Mouse (Mus musculus) right cerebral cortex, postnatal 25 days (tissue): Measurements from ENCODE around the gene Mcemp1.
A peak's percentile ranks its signal among the peaks of the same experiment; 100 is the strongest.

ENCODE experiments used
- DNase-seq: peaks from one replicate; pipeline ENCODE4 v3.0.0; 2022

Mcemp1 gene

DNA sequence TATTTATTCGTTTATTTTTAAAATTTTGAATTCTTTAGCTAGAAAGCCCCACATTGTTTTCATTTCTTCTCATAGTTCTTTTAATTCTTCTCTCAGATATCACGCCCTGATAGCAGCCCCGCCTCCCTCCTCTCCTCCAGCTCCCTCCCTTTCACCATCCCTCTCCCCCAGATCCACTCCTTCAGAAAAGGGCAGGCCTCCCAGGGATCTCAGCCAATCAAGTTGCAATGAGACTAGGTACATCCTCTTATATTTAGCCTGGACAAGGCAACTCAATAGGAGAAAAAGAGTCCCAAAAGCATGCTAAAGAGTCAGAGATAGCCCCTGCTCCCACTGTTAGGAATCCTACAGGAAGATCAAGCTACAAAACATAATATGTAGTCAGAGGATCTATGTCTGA is 9.1 kb downstream of the Mcemp1 start:
- DNase-seq = no peak

DNA sequence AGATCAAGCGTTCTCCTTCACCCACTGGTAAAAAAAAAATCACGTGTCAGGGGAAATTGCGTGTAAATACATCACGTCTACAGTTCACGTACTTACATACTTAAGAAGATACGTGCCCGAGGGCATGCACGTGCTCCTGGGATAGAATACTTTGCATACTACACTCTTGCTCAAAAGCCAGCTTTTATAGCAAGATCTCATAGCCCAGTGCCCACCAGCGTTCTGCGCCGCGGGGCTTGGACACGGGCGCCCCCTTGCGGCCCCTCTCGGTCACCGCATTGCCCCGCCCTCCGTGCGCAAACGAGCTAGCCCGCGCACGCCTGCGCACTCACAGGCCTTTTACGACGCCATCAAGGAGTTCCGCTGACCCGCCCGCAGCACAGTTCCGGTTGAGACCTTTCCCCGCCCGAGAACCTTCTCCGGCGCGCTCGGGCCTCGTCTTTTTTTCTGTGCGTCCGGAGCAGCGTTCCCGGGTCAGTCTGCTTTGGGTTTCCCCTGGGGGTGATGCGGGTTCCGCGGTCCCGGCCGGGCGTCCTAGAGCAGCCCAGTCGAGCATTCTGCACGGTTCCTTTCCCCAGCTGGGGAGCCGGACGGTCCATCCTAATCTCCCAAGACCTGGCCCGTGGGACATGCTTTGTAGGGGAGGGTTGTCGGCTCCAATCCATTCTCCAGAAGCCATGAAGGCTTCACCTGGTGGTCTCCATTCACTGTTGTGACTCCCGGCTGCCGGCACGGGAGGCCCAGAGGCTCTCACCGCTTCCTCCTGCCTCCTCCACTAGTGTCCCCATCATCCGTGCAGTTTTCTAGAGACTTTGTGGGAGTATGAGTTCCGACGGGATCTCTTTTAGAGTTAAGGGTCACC is 10.8 kb downstream of the Mcemp1 start, which contains the start of gene Trappc5:
Gene Trappc5 (plus strand): TSS at position 169 of the 862 bp plus-strand sequence.
- peak; percentile 96 for DNase-seq

DNA sequence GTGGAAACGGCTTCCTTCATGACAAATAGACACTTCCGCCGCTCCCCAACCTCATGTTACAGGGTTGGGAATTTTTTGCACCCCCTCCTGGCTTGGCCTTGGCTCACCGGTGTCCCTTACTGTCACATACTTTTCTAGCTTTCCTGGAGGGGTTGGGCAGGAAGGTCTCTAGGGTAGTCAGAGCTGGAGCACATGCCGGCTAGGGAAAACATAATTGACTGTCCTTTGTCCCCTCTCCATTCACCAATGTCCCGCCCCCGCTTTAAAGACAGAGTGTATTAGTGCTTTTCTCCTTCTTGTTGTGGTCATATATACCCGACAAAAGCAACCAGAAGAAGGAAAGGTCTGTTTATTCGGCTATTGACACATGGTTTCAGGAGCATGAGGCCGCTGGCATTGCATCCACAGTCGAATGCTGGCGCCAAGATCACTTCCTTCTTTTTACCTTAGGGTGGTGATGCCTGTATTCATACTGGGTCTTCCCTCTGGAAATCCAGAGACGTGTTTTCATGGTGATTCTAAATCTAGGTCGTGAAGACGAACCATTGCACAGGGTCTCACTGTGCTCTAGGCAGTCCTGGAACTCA is 11.5 kb downstream of the Mcemp1 start:
- DNase-seq = no peak

DNA sequence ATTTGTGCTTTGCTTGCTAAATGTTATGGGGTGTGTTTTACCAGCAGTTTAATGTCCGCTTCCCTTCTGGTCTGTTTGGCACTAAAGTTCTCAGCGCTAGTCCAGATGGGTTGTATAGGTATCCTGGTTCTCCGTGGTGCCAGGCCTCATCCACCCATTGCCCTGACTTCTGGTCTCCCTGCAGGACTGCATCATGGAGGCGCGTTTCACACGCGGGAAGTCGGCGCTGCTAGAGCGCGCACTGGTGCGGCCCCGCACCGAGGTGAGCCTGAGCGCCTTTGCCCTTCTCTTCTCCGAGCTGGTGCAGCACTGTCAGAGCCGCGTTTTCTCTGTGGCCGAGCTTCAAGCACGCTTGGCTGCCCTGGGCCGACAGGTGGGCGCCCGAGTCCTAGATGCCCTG is 13.3 kb downstream of the Mcemp1 start:
- no peak for DNase-seq

DNA sequence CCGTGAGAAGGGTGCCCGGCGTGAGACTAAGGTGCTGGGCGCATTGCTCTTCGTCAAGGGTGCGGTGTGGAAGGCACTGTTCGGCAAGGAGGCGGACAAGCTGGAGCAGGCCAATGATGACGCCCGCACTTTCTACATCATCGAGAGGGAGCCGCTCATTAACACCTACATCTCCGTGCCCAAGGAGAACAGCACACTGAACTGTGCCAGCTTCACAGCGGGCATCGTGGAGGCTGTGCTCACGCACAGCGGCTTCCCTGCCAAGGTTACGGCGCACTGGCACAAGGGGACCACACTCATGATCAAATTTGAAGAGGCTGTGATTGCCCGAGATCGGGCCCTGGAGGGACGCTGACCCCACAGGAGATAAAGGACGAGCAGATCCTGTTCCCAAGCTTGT is 13.7 kb downstream of the Mcemp1 start:
- DNase-seq = no peak

DNA sequence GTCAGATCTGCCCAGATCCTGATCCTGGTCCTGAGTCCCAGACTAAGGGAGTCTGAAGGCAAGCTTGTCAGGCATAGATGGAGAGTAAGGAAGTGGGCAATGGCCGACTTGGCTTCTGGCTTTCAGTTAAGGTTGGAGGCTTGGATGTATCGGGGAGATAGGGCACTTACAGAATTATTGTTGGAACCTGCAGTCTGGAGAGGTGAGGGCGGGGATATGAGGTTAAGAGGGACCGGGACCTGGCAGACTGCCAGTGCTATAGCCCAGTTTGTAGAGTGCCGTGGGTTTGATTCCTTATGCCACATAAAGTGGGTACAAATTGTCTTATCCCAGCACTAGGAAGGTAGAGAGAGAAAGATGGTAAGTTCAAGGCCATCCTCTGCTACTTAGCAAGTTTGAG is 14.1 kb downstream of the Mcemp1 start:
- DNase-seq = no peak

DNA sequence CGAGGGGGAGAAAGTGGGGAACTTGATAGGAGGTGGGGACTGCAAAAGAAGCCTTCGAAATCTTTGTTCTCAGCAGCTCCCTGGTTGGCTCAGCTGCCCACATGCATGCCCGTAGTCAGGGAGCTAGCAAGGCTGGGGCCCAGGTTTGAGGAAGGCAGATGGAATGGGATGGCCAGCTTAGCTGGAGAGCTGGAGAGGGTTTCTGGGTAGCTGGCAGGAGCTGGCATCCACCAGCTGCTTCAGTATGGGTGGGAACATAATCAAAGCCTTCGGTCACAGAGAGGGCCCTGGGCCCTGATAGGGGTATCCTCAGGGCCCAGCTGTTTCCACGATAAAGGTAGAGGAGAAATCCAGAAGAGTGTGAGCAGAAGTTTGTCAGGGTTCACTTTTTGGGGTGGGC is 16.9 kb downstream of the Mcemp1 start:
- DNase-seq = no peak

DNA sequence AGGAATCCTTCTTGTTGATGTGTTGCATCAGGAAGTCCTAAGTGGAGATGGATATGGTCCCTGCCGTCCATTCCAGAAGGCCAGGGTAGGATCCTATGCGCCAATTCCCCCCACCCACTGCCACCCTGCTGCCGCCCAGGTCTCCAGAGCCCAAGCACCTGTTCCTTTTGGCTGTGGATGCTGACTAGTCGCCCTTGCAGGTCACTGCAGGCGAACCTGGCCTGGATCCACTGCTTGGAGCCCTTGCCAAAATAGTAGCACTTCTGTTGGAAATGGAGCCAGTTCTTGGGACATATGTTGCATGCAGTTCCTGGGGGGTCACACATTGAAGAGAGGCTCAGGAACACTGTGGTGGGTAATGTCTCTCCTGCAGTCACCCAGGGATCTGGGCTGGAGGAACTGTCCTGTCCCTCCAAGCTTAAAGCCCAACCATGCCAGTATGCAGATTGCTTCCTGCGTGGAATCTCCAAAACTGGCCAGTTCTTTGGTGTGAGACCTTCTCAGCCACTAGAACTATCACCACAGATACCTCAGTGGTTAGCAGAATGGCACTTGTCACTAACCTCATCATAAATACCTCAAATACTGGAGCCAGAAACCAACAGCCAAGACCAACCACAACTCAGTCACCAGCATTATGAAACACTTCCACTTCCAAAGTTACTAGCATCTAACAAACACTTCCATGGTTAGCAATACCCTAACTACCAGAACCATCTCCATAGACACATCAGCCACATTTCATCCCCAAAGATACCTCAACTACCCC is 18.0 kb downstream of the Mcemp1 start:
- no peak for DNase-seq

DNA sequence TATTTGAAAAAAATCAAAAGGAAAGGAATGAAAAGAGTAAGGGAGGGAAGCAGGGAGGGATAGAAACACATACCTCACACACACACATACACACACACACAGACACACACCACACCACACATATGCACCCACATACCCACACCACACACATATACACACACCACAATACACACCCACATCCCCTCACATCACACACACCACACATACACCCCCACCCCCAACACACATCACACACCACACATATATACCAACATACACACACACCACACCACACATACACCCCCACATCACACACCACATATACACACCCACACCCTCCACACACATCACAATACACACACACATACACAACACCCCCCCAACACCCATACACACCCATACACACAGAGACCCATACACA is 19.0 kb downstream of the Mcemp1 start:
- no peak for DNase-seq

DNA sequence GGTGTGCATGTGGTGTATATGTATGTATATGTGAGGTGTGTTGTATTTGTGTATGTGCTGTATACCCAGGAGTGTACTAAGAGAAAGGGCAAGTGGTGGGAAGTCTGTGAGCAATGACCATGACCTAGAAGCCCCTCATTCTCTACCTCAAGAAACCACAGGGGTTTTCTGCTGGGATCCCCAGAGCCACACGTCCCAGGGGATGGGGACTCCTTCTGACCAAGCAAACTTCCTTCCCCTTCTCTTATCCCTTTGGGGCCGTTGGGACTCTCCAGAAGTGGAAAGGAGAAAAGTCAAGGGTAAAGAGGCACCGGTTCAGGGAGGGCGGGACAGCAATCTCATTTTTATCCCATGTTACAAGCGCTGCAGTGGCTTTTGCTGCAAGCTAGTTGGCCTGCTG is 19.9 kb downstream of the Mcemp1 start:
- no peak for DNase-seq

DNA sequence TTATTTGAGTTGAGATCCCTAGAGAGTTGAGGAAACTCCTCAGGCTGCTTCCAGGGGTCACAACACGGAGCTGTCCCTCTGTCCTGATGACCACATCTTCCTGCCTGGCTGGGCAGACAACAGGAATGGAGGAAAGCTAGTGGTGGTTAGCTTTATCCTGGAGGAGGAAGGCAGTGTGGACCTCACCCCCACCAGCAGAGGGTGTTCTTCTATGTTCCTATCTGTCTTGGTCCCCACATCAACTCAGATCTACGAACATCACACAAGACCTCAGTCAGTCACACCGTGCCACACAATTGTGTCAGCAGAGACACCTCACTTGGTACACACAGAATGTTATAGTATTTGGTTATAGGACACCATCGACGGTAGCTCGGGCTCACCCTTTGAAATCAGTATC is 22.0 kb downstream of the Mcemp1 start:
- no peak for DNase-seq

DNA sequence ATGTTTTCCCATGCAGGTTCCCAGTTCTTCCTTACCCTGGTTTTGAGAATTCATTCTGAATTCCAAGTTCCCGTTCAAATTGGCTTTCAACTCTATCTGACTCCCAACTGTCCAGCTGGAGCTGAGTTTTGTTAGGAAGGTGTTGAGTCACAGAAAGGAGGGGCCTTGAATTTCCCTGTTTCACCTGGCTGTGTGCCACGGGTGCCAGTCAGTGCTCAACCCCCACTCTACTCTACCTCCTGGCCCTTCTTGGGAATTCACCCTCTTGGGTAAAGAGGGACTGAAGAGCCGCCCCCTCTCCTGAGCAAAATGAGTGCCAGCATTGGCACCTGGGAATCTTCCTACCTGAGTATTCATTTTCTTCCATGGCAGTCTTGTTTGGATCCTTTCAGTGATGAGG is 25.2 kb downstream of the Mcemp1 start:
- DNase-seq = no peak

DNA sequence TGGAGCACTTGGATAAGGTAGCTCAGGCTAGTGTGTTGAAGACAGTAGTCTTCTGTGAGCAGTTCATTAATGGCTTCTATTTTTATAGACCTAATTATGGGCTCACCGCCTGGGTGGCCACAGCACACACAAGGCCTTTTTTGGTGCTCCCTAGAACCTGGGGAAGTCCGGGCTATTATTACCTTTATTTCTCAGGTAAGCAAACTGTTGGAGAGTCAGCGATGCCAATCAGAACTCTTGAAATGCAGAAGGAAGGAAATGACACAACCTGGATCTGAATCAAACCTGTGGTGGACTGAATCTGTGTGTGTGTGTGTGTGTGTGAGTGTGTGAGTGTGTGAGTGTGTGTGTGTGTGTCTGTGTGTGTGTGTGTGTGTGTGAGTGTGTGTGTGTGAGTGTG is 28.6 kb downstream of the Mcemp1 start, which contains the start of gene Fcer2a:
Gene Fcer2a (minus strand): TSS at position 55 of the 400 bp plus-strand sequence.
- DNase-seq = no peak

DNA sequence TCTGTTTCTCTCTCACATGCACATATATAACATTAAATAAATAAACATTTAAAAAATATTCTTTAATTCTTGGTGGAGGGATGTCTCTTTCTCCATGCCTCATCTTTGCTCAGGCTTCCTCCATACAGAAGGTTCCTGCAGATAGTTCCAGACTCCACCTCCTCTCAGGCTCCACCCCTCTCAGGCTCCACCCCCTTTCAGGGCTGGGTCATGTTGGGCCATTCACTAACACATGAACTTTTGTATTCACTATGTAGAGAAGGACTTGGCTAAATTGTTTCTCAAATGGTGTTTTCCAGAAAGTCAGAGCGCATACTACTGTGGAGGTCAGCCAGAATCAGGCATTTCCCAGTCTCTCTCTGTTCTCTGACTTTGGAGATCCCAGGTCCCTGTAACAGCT is 35.9 kb downstream of the Mcemp1 start:
- DNase-seq = no peak

DNA sequence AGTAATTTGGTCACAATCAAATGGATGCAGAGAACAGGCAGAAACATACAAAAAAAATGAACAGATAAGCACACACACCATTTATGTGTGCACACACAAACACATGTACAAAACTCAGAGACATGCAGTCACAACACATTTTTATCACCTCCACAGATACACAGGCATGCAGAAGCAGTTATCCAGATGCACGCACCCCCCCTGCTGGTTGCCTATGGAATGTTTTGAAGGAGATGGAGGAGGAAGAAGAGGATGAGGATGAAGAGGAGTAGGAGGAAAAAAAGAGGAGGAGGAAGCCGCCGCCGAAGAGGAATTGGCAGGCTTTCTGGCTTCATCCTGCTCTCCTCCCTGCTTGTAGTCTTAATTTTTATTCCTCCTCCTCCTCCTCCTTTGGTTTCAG is 40.2 kb downstream of the Mcemp1 start:
- DNase-seq = no peak

DNA sequence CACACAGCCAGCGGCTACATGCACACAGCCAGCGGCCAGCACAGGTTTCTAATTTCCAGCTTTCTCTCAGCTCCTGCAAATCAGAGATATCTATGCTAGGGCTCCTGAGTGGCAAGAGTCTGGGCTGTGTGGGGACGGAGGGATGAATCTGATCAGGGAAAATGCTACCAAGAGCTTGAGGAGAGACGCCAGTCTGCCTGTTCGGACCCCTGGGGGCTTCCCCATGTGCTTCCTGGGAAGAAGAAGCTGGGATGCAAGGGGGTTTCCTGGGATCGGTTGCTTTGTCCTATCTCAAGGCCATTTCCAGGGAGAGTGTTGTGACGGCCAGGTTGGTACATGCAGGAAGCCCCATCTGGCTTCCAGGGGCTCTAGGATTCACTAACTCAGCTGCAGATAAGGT is 42.1 kb downstream of the Mcemp1 start:
- DNase-seq = no peak

DNA sequence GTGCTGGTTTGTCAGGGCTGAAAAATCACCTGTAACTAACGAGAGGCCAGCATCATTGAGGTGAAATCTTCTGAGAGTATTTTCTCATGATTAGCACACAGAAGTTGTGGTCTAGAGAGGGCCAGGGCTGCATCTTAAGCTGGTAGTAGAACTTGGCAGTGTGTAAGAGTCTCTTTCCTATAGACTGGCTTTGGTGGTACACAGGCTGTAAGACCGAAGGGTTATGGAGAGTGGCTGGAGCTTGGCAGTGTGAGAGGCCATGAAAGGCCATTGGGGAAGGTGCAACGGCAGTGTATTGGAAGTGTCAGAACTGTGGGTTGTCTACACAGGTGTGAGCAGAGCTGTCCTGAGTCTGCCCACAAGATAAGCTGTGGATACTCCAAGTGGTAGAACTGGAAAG is 44.8 kb downstream of the Mcemp1 start:
- no peak for DNase-seq

DNA sequence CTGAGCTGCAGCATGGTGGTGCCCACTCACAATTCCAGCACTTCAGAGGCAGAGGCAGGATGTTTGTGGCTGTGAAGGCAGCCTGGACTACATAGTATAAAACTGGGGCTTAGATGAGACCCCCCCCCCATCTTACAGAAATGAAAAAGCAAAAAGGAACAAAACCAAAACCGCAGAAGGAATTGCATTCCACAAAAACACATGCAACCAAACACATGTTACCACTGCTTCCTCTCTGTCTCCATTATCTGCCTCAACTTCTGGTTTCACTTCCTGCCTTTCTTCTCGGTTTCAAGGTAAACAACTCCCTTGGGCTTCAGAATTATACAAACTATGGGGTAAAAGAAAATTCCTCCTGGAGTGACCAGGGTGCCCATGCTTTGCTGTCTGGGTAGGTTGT is 46.1 kb downstream of the Mcemp1 start:
- DNase-seq = no peak

DNA sequence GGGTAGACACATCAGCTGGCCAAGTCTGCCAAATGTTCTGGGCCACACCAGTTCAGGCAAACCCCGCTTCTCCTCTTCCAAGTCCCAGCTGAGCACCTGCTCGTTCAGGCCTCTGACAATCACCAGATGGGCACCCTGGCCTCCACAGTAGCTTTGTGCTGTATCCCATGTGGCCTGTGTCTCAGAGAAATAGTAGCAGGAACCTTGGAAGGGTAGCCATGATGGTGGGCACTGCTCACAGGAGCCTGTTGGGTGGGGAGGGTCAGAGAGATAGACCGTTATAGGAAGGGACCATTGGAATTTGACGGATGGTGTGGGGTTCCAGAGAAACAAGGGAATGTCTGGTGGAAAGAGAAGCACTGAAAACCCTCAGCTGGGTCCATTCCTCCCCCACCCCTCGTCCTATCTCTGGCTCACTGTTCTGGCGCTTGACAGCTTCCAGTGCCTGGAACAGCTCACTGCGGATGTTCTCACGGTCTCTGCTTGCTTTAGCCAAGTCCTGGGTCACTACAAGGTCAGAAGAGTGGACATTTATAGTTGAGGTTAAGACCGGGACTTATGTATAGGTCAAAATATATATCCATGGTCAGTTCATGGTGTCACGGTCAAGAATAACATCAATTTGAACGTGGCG is 51.9 kb downstream of the Mcemp1 start:
- DNase-seq = no peak

DNA sequence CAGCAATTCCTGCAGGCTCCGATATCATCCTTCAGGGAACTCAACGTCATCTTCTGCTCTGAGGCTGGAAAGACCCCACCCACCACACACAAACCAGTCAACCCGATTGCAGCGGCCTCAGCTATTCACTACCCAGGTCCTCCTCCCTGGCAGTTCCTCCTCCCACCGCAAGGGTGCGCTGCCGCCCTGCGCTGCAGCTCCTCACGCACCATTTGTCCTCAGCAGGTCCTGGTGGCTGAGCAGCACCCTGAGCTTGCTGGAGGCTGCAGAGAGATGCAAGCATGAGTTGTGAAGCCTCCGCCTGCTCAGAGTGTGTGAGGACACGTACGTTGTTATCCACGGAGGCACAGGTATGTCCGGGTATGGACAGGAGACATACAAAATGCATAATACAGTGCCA is 53.0 kb downstream of the Mcemp1 start:
- peak; percentile 61 for DNase-seq
